Mouse (Mus musculus) forebrain, postnatal 0 days (tissue): ENCODE data around the gene Smchd1. TPM values are rescaled to one million over a fixed set of nuclear protein-coding genes. Genes with fewer than 3 reads are reported as not detected.
A peak's percentile ranks its signal among the peaks of the same experiment; 100 is the strongest.
"Not testable (repeated sequence)": the region's sequence is repeated elsewhere in the genome, so short reads cannot be mapped to it uniquely, and the experiment has no call there.

ENCODE experiments used
- ATAC-seq: fragments of 200-750 bp; cut with Nextera tagmentation; 2 replicates; pipeline ENCODE4 v1.8.0; 2017; ENCODE audit warnings: mild to moderate bottlenecking, moderate library complexity
- DNase-seq: peaks from one replicate; pipeline ENCODE4 v3.0.0-alpha.2; 2015
- H3K27ac ChIP-seq: fragments of 300-500 bp; sonication (generic); 2 replicates; pipeline ENCODE4 v1.5.1; 2014; ENCODE audit warnings: low read depth, mild to moderate bottlenecking, antibody characterized with exemption, low read length, moderate library complexity, mixed read lengths
- H3K27me3 ChIP-seq: fragments of 300-500 bp; sonication (generic); 2 replicates; pipeline ENCODE4 v1.6.1; 2014; ENCODE audit warnings: mild to moderate bottlenecking, low read length, mixed read lengths; ENCODE audit not compliant: insufficient read depth
- H3K36me3 ChIP-seq: fragments of 300-500 bp; sonication (generic); 2 replicates; pipeline ENCODE4 v1.6.1; 2014; ENCODE audit warnings: mild to moderate bottlenecking, moderate library complexity; ENCODE audit not compliant: insufficient read depth
- H3K4me1 ChIP-seq: fragments of 300-500 bp; sonication (generic); 2 replicates; pipeline ENCODE4 v1.6.1; 2014; ENCODE audit warnings: antibody characterized with exemption; ENCODE audit not compliant: insufficient read depth
- H3K4me2 ChIP-seq: fragments of 300-500 bp; sonication (generic); 2 replicates; pipeline ENCODE4 v1.6.1; 2014; ENCODE audit warnings: low read depth, mild to moderate bottlenecking, moderate library complexity
- H3K4me3 ChIP-seq: fragments of 300-500 bp; sonication (generic); 2 replicates; pipeline ENCODE4 v1.5.1; 2014; ENCODE audit warnings: low read depth, low read length, mixed read lengths
- H3K9ac ChIP-seq: fragments of 300-500 bp; sonication (generic); 2 replicates; pipeline ENCODE4 v1.6.1; 2014; ENCODE audit warnings: mild to moderate bottlenecking
- H3K9me3 ChIP-seq: fragments of 300-500 bp; sonication (generic); 2 replicates; pipeline ENCODE4 v1.6.1; 2016; ENCODE audit warnings: low read length
- CTCF ChIP-seq: sonication (generic); IDR thresholded peaks from 2 replicates; pipeline ENCODE4 v1.5.1; 2016; ENCODE audit warnings: antibody characterized with exemption, control low read depth, low read depth
- WGBS: fragments of 180-500 bp; shearing (Covaris S2); extraction: QIAGEN DNeasy Blood & Tissue Kit; methylation state at CpG from one replicate; pipeline ENCODE4 v1.1.7; 2014; 5-methylcytosine and 5-hydroxymethylcytosine counted together
- polyA plus RNA-seq: library from polyadenylated mRNA; unstranded; fragments of >200 nt; fragmentation: Nextera tagmentation; extraction: Ambion mirVana; gene quantifications from 2 replicates; pipeline ENCODE4 v1.2.1, GENCODE M21; 2015
- total RNA-seq: library from RNA; depleted of rRNA; stranded (reverse); fragments of >200 nt; gene quantifications from 2 replicates; pipeline ENCODE4 v1.2.3, GENCODE M21; 2014

Gene Smchd1
- total and polyA plus RNA-seq, 2 experiments from 2014 or later, result 35.4 to 58.7 TPM

GRCm38 (mm10) chr17:71336421-71336820 lies 138.7 kb downstream of the Smchd1 start:
- no peak overlapping the region for H3K27ac ChIP-seq
- H3K36me3 ChIP-seq, result no peaks in the 10 kb centered on the region
- no peak overlapping the region for H3K4me2 ChIP-seq
- DNase-seq, result no peak
- H3K4me3 ChIP-seq, result no peak overlapping the region
- 78% methylated on average over 8 of the region's 8 CpGs for WGBS
- H3K4me1 ChIP-seq, result no peaks in the 10 kb centered on the region
- no peak for TF ChIP-seq CTCF
- no peak for ATAC-seq
- H3K27me3 ChIP-seq, result no peaks in the 10 kb centered on the region
- H3K9ac ChIP-seq, result no peak overlapping the region
- no peaks in the 10 kb centered on the region for H3K9me3 ChIP-seq

- H3K9me3 ChIP-seq, result no peaks in the 10 kb centered on the region
- H3K9ac ChIP-seq, result no peak overlapping the region
- ATAC-seq, result no peak
- H3K36me3 ChIP-seq, result no peaks in the 10 kb centered on the region
- TF ChIP-seq CTCF, result no peak
- H3K4me1 ChIP-seq, result no peaks in the 10 kb centered on the region
- H3K4me2 ChIP-seq, result no peak overlapping the region
- DNase-seq, result no peak
- 71% methylated on average over 15 of the region's 15 CpGs for WGBS
- no peaks in the 10 kb centered on the region for H3K27me3 ChIP-seq
- H3K4me3 ChIP-seq, result no peak overlapping the region
- H3K27ac ChIP-seq, result no peak overlapping the region
Measured at GRCm38 (mm10) chr17:71332298-71332697, 142.8 kb downstream of the Smchd1 start.

GRCm38 (mm10) chr17:71320731-71321130 lies 154.4 kb downstream of the Smchd1 start:
- not testable (repeated sequence) for H3K4me1 ChIP-seq, H3K9me3 ChIP-seq, H3K4me2 ChIP-seq, H3K36me3 ChIP-seq, H3K4me3 ChIP-seq, H3K27ac ChIP-seq, ATAC-seq, DNase-seq, H3K27me3 ChIP-seq, H3K9ac ChIP-seq
- WGBS, result 91% methylated on average over 8 of the region's 8 CpGs

- no peak for TF ChIP-seq CTCF
- 89% methylated on average over 3 of the region's 3 CpGs for WGBS
- Histone ChIP-seq H3K4me3 (no peak overlapping the region), H3K27me3 (no peaks in the 10 kb centered on the region), H3K4me2 (no peak overlapping the region), H3K9ac (no peak overlapping the region), H3K4me1 (no peaks in the 10 kb centered on the region), H3K36me3 (no peaks in the 10 kb centered on the region), H3K9me3 (no peaks in the 10 kb centered on the region), H3K27ac (no peak overlapping the region)
- DNase-seq (no peak), ATAC-seq (no peak)
Measured at GRCm38 (mm10) chr17:71319361-71319760, 155.8 kb downstream of the Smchd1 start.

GRCm38 (mm10) chr17:71317571-71317970 lies 157.6 kb downstream of the Smchd1 start:
- no peak for ATAC-seq

GRCm38 (mm10) chr17:71314315-71314714 lies 160.8 kb downstream of the Smchd1 start:
- WGBS, result 81% methylated on average over 4 of the region's 4 CpGs
- no peaks in the 10 kb centered on the region for H3K9me3 ChIP-seq

More at GRCm38 (mm10) chr17:71317571-71317970, 157.6 kb downstream of the Smchd1 start:
- Histone ChIP-seq H3K9me3 (no peaks in the 10 kb centered on the region), H3K9ac (no peak overlapping the region), H3K4me3 (no peak overlapping the region), H3K36me3 (no peaks in the 10 kb centered on the region), H3K4me1 (no peaks in the 10 kb centered on the region), H3K27me3 (no peaks in the 10 kb centered on the region), H3K4me2 (no peak overlapping the region), H3K27ac (no peak overlapping the region)
- no peak for DNase-seq
- TF ChIP-seq CTCF, result no peak
- 93% methylated on average over 4 of the region's 4 CpGs for WGBS

GRCm38 (mm10) chr17:71311340-71312171 lies 163.6 kb downstream of the Smchd1 start, which contains the start of gene Emilin2:
TSS of gene Emilin2 (minus strand) at chr17:71311978.
- ATAC-seq (no peak), DNase-seq (no peak)
- Histone ChIP-seq H3K36me3 (no peaks in the 10 kb centered on the region), H3K27ac (no peak within 1 kb of the TSS), H3K4me2 (peak within 1 kb of the TSS; percentile 100), H3K4me3 (peak within 1 kb of the TSS; percentile 58), H3K9me3 (no peaks in the 10 kb centered on the region), H3K4me1 (peaks cover 10% of the 10 kb centered on the region; the same call in 1 of the 2 replicates), H3K9ac (peak within 1 kb of the TSS; percentile 59), H3K27me3 (peaks cover 22% of the 10 kb centered on the region; the same call in 1 of the 2 replicates)
- peak; percentile 48 for TF ChIP-seq CTCF
- WGBS, result 12% methylated on average over 20 of the region's 20 CpGs

More at GRCm38 (mm10) chr17:71314315-71314714, 160.8 kb downstream of the Smchd1 start:
- H3K27ac ChIP-seq, result no peak overlapping the region
- peaks cover 10% of the 10 kb centered on the region; the same call in 1 of the 2 replicates for H3K4me1 ChIP-seq
- DNase-seq (no peak), ATAC-seq (no peak)
- H3K4me2 ChIP-seq, result no peak overlapping the region
- no peak for TF ChIP-seq CTCF
- H3K27me3 ChIP-seq, result peaks cover 22% of the 10 kb centered on the region; the same call in 1 of the 2 replicates
- no peak overlapping the region for H3K9ac ChIP-seq
- no peak overlapping the region for H3K4me3 ChIP-seq
- H3K36me3 ChIP-seq, result no peaks in the 10 kb centered on the region
